Mouse (Mus musculus): ENCODE measurements around the gene Card10. TPM values are rescaled to one million over a fixed set of nuclear protein-coding genes. Genes with fewer than 3 reads are reported as not detected.
A peak's percentile ranks its signal among the peaks of the same experiment; 100 is the strongest.

Card10 gene
- polyA plus RNA-seq, 1 experiment from 2014 or later: 6.1 TPM

GRCm38 (mm10) chr15:78736681-78737100 is 66.2 kb downstream of the Card10 start:
- WGBS: 23% methylated on average over 7 of the region's 7 CpGs
- Histone ChIP-seq H3K4me3 (ENCODE audit: low read length) (no peak overlapping the region), H3K4me2 (ENCODE audit: low read depth, low read length) (no peak overlapping the region), H3K4me1 (replicated peaks; ENCODE audit: control insufficient read depth, insufficient read depth, low read length) (0 out of 2 replicates have a peak, but pooled peaks cover 2% of the 10 kb centered on the region), H3K9me3 (ENCODE audit: control insufficient read depth, low read length) (no peaks in the 10 kb centered on the region), H3K27me3 (ENCODE audit: control insufficient read depth, insufficient read depth, low read depth, low read length) (peaks cover 4% of the 10 kb centered on the region; the same call in 1 of the 2 replicates), H3K27ac (ENCODE audit: low read length) (no peak overlapping the region), H3K9ac (ENCODE audit: low read length) (no peak overlapping the region), H3K36me3 (ENCODE audit: control insufficient read depth, insufficient read depth, low read length) (no peaks in the 10 kb centered on the region)
- peak; percentile 60; the same call in 1 of the 2 replicates for ATAC-seq (ENCODE audit: low read depth)

DNA sequence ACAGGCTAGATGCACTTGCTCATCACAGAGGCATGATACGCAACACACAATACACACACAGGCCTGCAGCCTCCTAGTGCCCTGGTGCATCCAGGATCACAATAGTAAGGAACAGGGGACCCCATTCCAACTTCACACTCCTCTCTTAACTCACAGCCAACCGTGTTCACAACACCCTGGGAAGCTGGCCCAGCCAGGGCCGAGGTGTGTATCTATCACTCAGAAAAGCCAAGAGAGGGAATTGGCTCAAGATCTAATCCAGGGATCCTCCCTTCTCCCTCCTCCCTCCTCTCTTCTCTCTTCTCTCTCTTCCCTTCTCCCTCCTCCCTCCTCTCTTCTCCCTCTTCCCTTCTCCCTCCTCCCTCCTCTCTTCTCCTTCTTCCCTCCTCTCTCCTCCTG is 66.7 kb downstream of the Card10 start:
- H3K4me1 ChIP-seq (replicated peaks; ENCODE audit: control insufficient read depth, insufficient read depth, low read length): 0 out of 2 replicates have a peak, but pooled peaks cover 2% of the 10 kb centered on the region
- no peak overlapping the region for H3K4me2 ChIP-seq (ENCODE audit: low read depth, low read length)
- H3K36me3 ChIP-seq (ENCODE audit: control insufficient read depth, insufficient read depth, low read length): no peaks in the 10 kb centered on the region
- WGBS: 42% methylated on average over 3 of the region's 3 CpGs
- no peak for ATAC-seq (ENCODE audit: low read depth)
- H3K27me3 ChIP-seq (ENCODE audit: control insufficient read depth, insufficient read depth, low read depth, low read length): peaks cover 4% of the 10 kb centered on the region; the same call in 1 of the 2 replicates
- no peaks in the 10 kb centered on the region for H3K9me3 ChIP-seq (ENCODE audit: control insufficient read depth, low read length)
- H3K27ac ChIP-seq (ENCODE audit: low read length): no peak overlapping the region
- H3K9ac ChIP-seq (ENCODE audit: low read length): no peak overlapping the region
- no peak overlapping the region for H3K4me3 ChIP-seq (ENCODE audit: low read length)

DNA sequence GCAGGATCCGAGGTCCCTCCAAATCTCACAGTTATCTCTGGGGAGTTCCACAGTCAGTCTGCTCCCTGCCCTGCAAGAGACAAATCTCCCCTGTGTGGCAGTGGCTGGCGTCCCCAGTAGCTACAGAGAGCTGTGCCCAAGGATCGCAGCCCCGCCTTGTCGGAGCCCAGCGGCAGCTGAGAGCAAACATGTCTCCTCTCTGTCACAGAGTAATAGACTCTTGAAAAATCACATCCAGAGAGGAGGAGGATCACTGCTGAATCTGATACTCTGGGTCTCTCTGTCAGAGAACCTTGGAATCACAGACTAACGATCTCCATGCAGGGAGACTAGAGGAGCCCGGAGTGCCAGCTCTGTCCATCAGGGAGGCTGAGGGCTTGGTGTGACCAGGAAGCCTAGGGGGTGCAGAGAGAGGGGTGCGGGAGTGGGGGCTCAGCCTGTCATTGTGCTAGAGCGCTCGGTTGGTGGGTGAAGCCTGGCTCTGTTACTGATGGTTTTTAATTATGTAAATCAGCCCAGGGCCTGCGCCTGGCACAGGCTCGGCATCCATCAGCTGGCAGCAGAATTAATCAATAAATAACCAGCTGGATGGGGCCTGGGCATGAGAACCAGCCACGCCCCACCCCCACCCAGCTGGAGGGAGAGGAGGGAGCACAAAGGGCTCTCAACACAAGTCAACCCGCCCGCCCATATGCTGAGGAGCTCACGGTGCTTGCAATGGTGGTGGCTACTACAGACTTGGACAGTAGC is 67.2 kb downstream of the Card10 start:
- Histone ChIP-seq H3K36me3 (ENCODE audit: control insufficient read depth, insufficient read depth, low read length) (no peaks in the 10 kb centered on the region), H3K4me3 (ENCODE audit: low read length) (no peak overlapping the region), H3K4me1 (replicated peaks; ENCODE audit: control insufficient read depth, insufficient read depth, low read length) (0 out of 2 replicates have a peak, but pooled peaks cover 2% of the 10 kb centered on the region), H3K27ac (ENCODE audit: low read length) (no peak overlapping the region), H3K9ac (ENCODE audit: low read length) (no peak overlapping the region), H3K9me3 (ENCODE audit: control insufficient read depth, low read length) (no peaks in the 10 kb centered on the region), H3K27me3 (ENCODE audit: control insufficient read depth, insufficient read depth, low read depth, low read length) (peaks cover 4% of the 10 kb centered on the region; the same call in 1 of the 2 replicates), H3K4me2 (ENCODE audit: low read depth, low read length) (no peak overlapping the region)
- no peak for ATAC-seq (ENCODE audit: low read depth)
- 21% methylated on average over 17 of the region's 17 CpGs for WGBS

DNA sequence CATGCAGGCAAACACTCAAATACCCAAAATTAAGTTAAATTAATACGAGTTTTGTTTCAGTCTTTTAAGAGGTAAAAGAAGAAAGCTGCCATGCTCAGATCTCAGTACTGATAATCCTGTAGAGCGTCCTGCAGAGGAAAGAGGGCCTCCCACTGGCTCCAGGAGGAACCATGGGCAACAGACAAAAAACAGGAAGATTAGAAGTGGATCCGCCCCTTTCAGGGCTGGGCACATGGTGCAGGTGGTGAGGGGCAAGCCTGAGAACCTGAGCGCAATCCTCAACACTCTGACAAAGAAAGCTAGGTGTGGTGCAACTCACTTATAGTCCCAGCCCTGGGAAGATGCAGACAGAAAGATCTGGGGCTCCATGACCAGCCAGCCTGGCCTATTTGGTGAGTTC is 71.0 kb downstream of the Card10 start:
- Histone ChIP-seq H3K27me3 (ENCODE audit: control insufficient read depth, insufficient read depth, low read depth, low read length) (peaks cover 4% of the 10 kb centered on the region; the same call in 1 of the 2 replicates), H3K4me3 (ENCODE audit: low read length) (no peak overlapping the region), H3K9me3 (ENCODE audit: control insufficient read depth, low read length) (no peaks in the 10 kb centered on the region), H3K36me3 (ENCODE audit: control insufficient read depth, insufficient read depth, low read length) (no peaks in the 10 kb centered on the region), H3K9ac (ENCODE audit: low read length) (no peak overlapping the region), H3K4me2 (ENCODE audit: low read depth, low read length) (no peak overlapping the region), H3K4me1 (replicated peaks; ENCODE audit: control insufficient read depth, insufficient read depth, low read length) (0 out of 2 replicates have a peak, but pooled peaks cover 2% of the 10 kb centered on the region), H3K27ac (ENCODE audit: low read length) (no peak overlapping the region)
- 50% methylated on average over 4 of the region's 4 CpGs for WGBS
- ATAC-seq (ENCODE audit: low read depth): no peak

DNA sequence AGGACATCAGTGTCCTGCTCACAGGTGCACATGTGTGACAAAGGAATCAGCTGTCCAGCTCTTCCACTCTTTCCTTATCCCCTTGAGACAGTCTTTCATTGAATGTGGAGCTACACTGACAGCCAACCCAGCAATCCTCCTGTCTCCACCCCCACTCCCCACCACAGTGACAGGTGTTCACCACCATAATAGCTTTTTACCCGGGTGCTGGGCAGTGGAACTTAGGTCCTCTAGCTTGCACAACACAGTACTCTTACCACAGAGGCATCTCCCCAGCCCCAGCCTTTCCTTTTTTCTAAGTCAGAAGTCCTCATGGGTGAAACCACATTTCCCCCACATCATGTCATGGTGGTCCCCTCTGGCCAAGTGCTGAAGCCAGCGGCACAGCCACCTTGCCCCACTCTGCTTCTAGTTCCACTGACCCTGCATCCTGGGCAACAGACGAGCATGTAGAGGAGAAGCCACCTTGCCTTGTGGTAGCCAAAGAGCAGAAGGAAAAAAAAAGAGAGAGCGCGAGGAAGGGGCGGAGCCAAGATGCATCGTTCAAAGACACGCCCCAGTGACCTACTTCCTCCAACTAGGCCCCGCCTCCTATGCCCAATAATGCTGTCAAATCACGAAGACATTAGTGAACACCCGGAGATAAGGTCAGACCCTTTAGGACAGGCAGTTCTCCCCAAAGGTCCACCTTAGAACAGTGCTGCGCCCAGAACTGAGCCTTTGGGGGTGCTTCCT is 72.4 kb downstream of the Card10 start:
- Histone ChIP-seq H3K27me3 (ENCODE audit: control insufficient read depth, insufficient read depth, low read depth, low read length) (no peaks in the 10 kb centered on the region), H3K4me3 (ENCODE audit: low read length) (no peak overlapping the region), H3K36me3 (ENCODE audit: control insufficient read depth, insufficient read depth, low read length) (no peaks in the 10 kb centered on the region), H3K4me2 (ENCODE audit: low read depth, low read length) (no peak overlapping the region), H3K4me1 (replicated peaks; ENCODE audit: control insufficient read depth, insufficient read depth, low read length) (no peaks in the 10 kb centered on the region), H3K9me3 (ENCODE audit: control insufficient read depth, low read length) (no peaks in the 10 kb centered on the region), H3K27ac (ENCODE audit: low read length) (no peak overlapping the region), H3K9ac (ENCODE audit: low read length) (no peak overlapping the region)
- ATAC-seq (ENCODE audit: low read depth): no peak
- 74% methylated on average over 12 of the region's 12 CpGs for WGBS

- no peaks in the 10 kb centered on the region for H3K36me3 ChIP-seq (ENCODE audit: control insufficient read depth, insufficient read depth, low read length)
- no peak overlapping the region for H3K27ac ChIP-seq (ENCODE audit: low read length)
- no peaks in the 10 kb centered on the region for H3K9me3 ChIP-seq (ENCODE audit: control insufficient read depth, low read length)
- no peak overlapping the region for H3K4me2 ChIP-seq (ENCODE audit: low read depth, low read length)
- peaks cover 2% of the 10 kb centered on the region; the same call in 1 of the 2 replicates for H3K27me3 ChIP-seq (ENCODE audit: control insufficient read depth, insufficient read depth, low read depth, low read length)
- H3K4me1 ChIP-seq (replicated peaks; ENCODE audit: control insufficient read depth, insufficient read depth, low read length): no peaks in the 10 kb centered on the region
- no peak for ATAC-seq (ENCODE audit: low read depth)
- H3K9ac ChIP-seq (ENCODE audit: low read length): no peak overlapping the region
- 65% methylated on average over 7 of the region's 7 CpGs for WGBS
- H3K4me3 ChIP-seq (ENCODE audit: low read length): no peak overlapping the region
Measured at GRCm38 (mm10) chr15:78726697-78727096, 76.1 kb downstream of the Card10 start.

Other genes with a start within 250 kb of the Card10 start
- 23.4 and 39.3 TPM in 2 replicates for gene Rac2, start 230.3 kb downstream of the Card10 start, polyA plus RNA-seq (2015; fragmentation: Nextera tagmentation; extraction: Ambion mirVana)
- gene Cyth4, start 206.0 kb downstream of the Card10 start, polyA plus RNA-seq (2015; fragmentation: Nextera tagmentation; extraction: Ambion mirVana): 11.1 and 11.8 TPM in 2 replicates
- 0.09 and 0.15 TPM in 2 replicates for gene Elfn2, start 84.3 kb downstream of the Card10 start, polyA plus RNA-seq (2015; fragmentation: Nextera tagmentation; extraction: Ambion mirVana)
- gene Mfng, start 29.6 kb downstream of the Card10 start, polyA plus RNA-seq (2015; fragmentation: Nextera tagmentation; extraction: Ambion mirVana): 40.8 and 43.1 TPM in 2 replicates
- gene Cdc42ep1, start 39.6 kb upstream of the Card10 start, polyA plus RNA-seq (2015; fragmentation: Nextera tagmentation; extraction: Ambion mirVana): 113 TPM in 2 replicates
- 1.0 and 1.2 TPM in 2 replicates for gene Lgals2, start 52.5 kb upstream of the Card10 start, polyA plus RNA-seq (2015; fragmentation: Nextera tagmentation; extraction: Ambion mirVana)
- gene Gga1, start 74.1 kb upstream of the Card10 start, polyA plus RNA-seq (2015; fragmentation: Nextera tagmentation; extraction: Ambion mirVana): 58.3 and 63.1 TPM in 2 replicates
- 0.16 and 0.59 TPM in 2 replicates for gene Gm49510, start 96.6 kb upstream of the Card10 start, polyA plus RNA-seq (2015; fragmentation: Nextera tagmentation; extraction: Ambion mirVana)
- 37.3 and 41.8 TPM in 2 replicates for gene Sh3bp1, start 96.7 kb upstream of the Card10 start, polyA plus RNA-seq (2015; fragmentation: Nextera tagmentation; extraction: Ambion mirVana)
- gene Pdxp, start 110.9 kb upstream of the Card10 start, polyA plus RNA-seq (2015; fragmentation: Nextera tagmentation; extraction: Ambion mirVana): 6.8 and 8.0 TPM in 2 replicates
- gene Lgals1, start 123.7 kb upstream of the Card10 start, polyA plus RNA-seq (2015; fragmentation: Nextera tagmentation; extraction: Ambion mirVana): 796 and 862 TPM in 2 replicates
- gene Nol12, start 131.9 kb upstream of the Card10 start, polyA plus RNA-seq (2015; fragmentation: Nextera tagmentation; extraction: Ambion mirVana): 43.0 and 48.3 TPM in 2 replicates
- 44.6 and 51.3 TPM in 2 replicates for gene Triobp, start 144.7 kb upstream of the Card10 start, polyA plus RNA-seq (2015; fragmentation: Nextera tagmentation; extraction: Ambion mirVana)
- 516 and 576 TPM in 2 replicates for gene H1f0, start 225.4 kb upstream of the Card10 start, polyA plus RNA-seq (2015; fragmentation: Nextera tagmentation; extraction: Ambion mirVana)
- gene Galr3, start 238.8 kb upstream of the Card10 start, polyA plus RNA-seq (2015; fragmentation: Nextera tagmentation; extraction: Ambion mirVana): not detected in 2 replicates